Mouse (Mus musculus): Measurements from ENCODE around the gene Galc. TPM values are rescaled to one million over a fixed set of nuclear protein-coding genes. Genes with fewer than 3 reads are reported as not detected.

The Galc gene
- polyA plus RNA-seq, 1 experiment from 2014 or later: 6.2 TPM

GRCm38 (mm10) chr12:98213332-98213731 lies 45.9 kb downstream of the Galc start:
- Histone ChIP-seq H3K27ac (replicated peaks) (no peak overlapping the region), H3K36me3 (peaks cover 20% of the 10 kb centered on the region), H3K4me1 (peaks cover 21% of the 10 kb centered on the region), H3K4me3 (no peak overlapping the region), H3K9me3 (no peaks in the 10 kb centered on the region), H3K4me2 (no peak overlapping the region), H3K9ac (no peak overlapping the region), H3K27me3 (replicated peaks) (no peaks in the 10 kb centered on the region)
- no peak for ATAC-seq (ENCODE audit: extremely low read depth, insufficient number of reproducible peaks, low FRiP score, low TSS enrichment)
- 85% methylated on average over 7 of the region's 7 CpGs for WGBS

GRCm38 (mm10) chr12:98212457-98213175 lies 46.6 kb downstream of the Galc start:
- Histone ChIP-seq H3K9ac (no peak overlapping the region), H3K4me2 (no peak overlapping the region), H3K9me3 (no peaks in the 10 kb centered on the region), H3K36me3 (peaks cover 22% of the 10 kb centered on the region), H3K4me1 (peaks cover 21% of the 10 kb centered on the region), H3K27me3 (replicated peaks) (no peaks in the 10 kb centered on the region), H3K4me3 (no peak overlapping the region), H3K27ac (replicated peaks) (no peak overlapping the region)
- WGBS: 82% methylated on average over 13 of the region's 13 CpGs
- no peak for ATAC-seq (ENCODE audit: extremely low read depth, insufficient number of reproducible peaks, low FRiP score, low TSS enrichment)

- H3K9ac ChIP-seq: no peak overlapping the region
- H3K9me3 ChIP-seq: no peaks in the 10 kb centered on the region
- H3K4me3 ChIP-seq: no peak overlapping the region
- no peak overlapping the region for H3K27ac ChIP-seq (replicated peaks)
- H3K36me3 ChIP-seq: peaks cover 25% of the 10 kb centered on the region
- WGBS: 79% methylated on average over 6 of the region's 6 CpGs
- no peak for ATAC-seq (ENCODE audit: extremely low read depth, insufficient number of reproducible peaks, low FRiP score, low TSS enrichment)
- H3K27me3 ChIP-seq (replicated peaks): no peaks in the 10 kb centered on the region
- H3K4me2 ChIP-seq: no peak overlapping the region
- peaks cover 8% of the 10 kb centered on the region for H3K4me1 ChIP-seq
These were observed 48.8 kb downstream of the Galc start for GRCm38 (mm10) chr12:98210495-98210894.

GRCm38 (mm10) chr12:98208104-98208503 lies 51.2 kb downstream of the Galc start:
- Histone ChIP-seq H3K4me2 (no peak overlapping the region), H3K27me3 (replicated peaks) (no peaks in the 10 kb centered on the region), H3K9ac (no peak overlapping the region), H3K27ac (replicated peaks) (no peak overlapping the region), H3K4me3 (no peak overlapping the region), H3K4me1 (no peaks in the 10 kb centered on the region), H3K9me3 (no peaks in the 10 kb centered on the region), H3K36me3 (peaks cover 29% of the 10 kb centered on the region)
- 78% methylated on average over 10 of the region's 10 CpGs for WGBS
- ATAC-seq (ENCODE audit: extremely low read depth, insufficient number of reproducible peaks, low FRiP score, low TSS enrichment): no peak

GRCm38 (mm10) chr12:98205450-98206051 lies 53.7 kb downstream of the Galc start:
- H3K27ac ChIP-seq (replicated peaks): no peak overlapping the region
- H3K9ac ChIP-seq: no peak overlapping the region
- H3K4me1 ChIP-seq: no peaks in the 10 kb centered on the region
- H3K4me3 ChIP-seq: no peak overlapping the region
- WGBS: 53% methylated on average over 4 of the region's 4 CpGs
- H3K9me3 ChIP-seq: no peaks in the 10 kb centered on the region
- no peak for ATAC-seq (ENCODE audit: extremely low read depth, insufficient number of reproducible peaks, low FRiP score, low TSS enrichment)
- H3K36me3 ChIP-seq: peaks cover 31% of the 10 kb centered on the region
- no peak overlapping the region for H3K4me2 ChIP-seq
- no peaks in the 10 kb centered on the region for H3K27me3 ChIP-seq (replicated peaks)

GRCm38 (mm10) chr12:98197401-98197800 lies 61.9 kb downstream of the Galc start:
- 46% methylated on average over 1 of the region's 1 CpGs for WGBS
- Histone ChIP-seq H3K4me1 (no peaks in the 10 kb centered on the region), H3K4me2 (no peak overlapping the region), H3K27ac (replicated peaks) (no peak overlapping the region), H3K27me3 (replicated peaks) (no peaks in the 10 kb centered on the region), H3K4me3 (no peak overlapping the region), H3K9me3 (no peaks in the 10 kb centered on the region), H3K9ac (no peak overlapping the region), H3K36me3 (0 out of 2 replicates have a peak, but pooled peaks cover 2% of the 10 kb centered on the region)
- ATAC-seq (ENCODE audit: extremely low read depth, insufficient number of reproducible peaks, low FRiP score, low TSS enrichment): no peak

- Histone ChIP-seq H3K36me3 (no peaks in the 10 kb centered on the region), H3K9me3 (no peaks in the 10 kb centered on the region), H3K27me3 (replicated peaks) (no peaks in the 10 kb centered on the region), H3K27ac (replicated peaks) (no peak overlapping the region), H3K4me2 (no peak overlapping the region), H3K4me1 (no peaks in the 10 kb centered on the region), H3K9ac (no peak overlapping the region), H3K4me3 (no peak overlapping the region)
- 64% methylated on average over 1 of the region's 1 CpGs for WGBS
- no peak for ATAC-seq (ENCODE audit: extremely low read depth, insufficient number of reproducible peaks, low FRiP score, low TSS enrichment)
These were observed 69.1 kb downstream of the Galc start for GRCm38 (mm10) chr12:98190201-98190600.

GRCm38 (mm10) chr12:98189096-98189495 lies 70.2 kb downstream of the Galc start:
- Histone ChIP-seq H3K9me3 (no peaks in the 10 kb centered on the region), H3K27ac (replicated peaks) (no peak overlapping the region), H3K27me3 (replicated peaks) (no peaks in the 10 kb centered on the region), H3K36me3 (no peaks in the 10 kb centered on the region), H3K9ac (no peak overlapping the region), H3K4me2 (no peak overlapping the region), H3K4me1 (no peaks in the 10 kb centered on the region), H3K4me3 (no peak overlapping the region)
- ATAC-seq (ENCODE audit: extremely low read depth, insufficient number of reproducible peaks, low FRiP score, low TSS enrichment): no peak
- WGBS: 71% methylated on average over 9 of the region's 9 CpGs

GRCm38 (mm10) chr12:98187186-98187899 lies 71.9 kb downstream of the Galc start:
- no peak overlapping the region for H3K9ac ChIP-seq
- ATAC-seq (ENCODE audit: extremely low read depth, insufficient number of reproducible peaks, low FRiP score, low TSS enrichment): no peak
- H3K4me1 ChIP-seq: no peaks in the 10 kb centered on the region
- no peak overlapping the region for H3K4me2 ChIP-seq
- WGBS: 60% methylated on average over 8 of the region's 8 CpGs
- no peaks in the 10 kb centered on the region for H3K9me3 ChIP-seq
- H3K27ac ChIP-seq (replicated peaks): no peak overlapping the region
- no peak overlapping the region for H3K4me3 ChIP-seq
- H3K36me3 ChIP-seq: no peaks in the 10 kb centered on the region
- 0 out of 2 replicates have a peak, but pooled peaks cover 2% of the 10 kb centered on the region for H3K27me3 ChIP-seq (replicated peaks)

- Histone ChIP-seq H3K4me2 (peak overlapping the region; percentile 47), H3K27me3 (replicated peaks) (0 out of 2 replicates have a peak, but pooled peaks cover 3% of the 10 kb centered on the region), H3K27ac (replicated peaks) (no peak overlapping the region), H3K36me3 (no peaks in the 10 kb centered on the region), H3K4me3 (no peak overlapping the region), H3K9me3 (no peaks in the 10 kb centered on the region), H3K4me1 (peaks cover 3% of the 10 kb centered on the region; the same call in 1 of the 2 replicates), H3K9ac (no peak overlapping the region)
- ATAC-seq (ENCODE audit: extremely low read depth, insufficient number of reproducible peaks, low FRiP score, low TSS enrichment): no peak
- 14% methylated on average over 9 of the region's 9 CpGs for WGBS
These were observed 77.5 kb downstream of the Galc start for GRCm38 (mm10) chr12:98181729-98182128.

GRCm38 (mm10) chr12:98180807-98181206 lies 78.5 kb downstream of the Galc start:
- WGBS: 67% methylated on average over 6 of the region's 6 CpGs
- H3K4me3 ChIP-seq: no peak overlapping the region
- H3K27me3 ChIP-seq (replicated peaks): 0 out of 2 replicates have a peak, but pooled peaks cover 3% of the 10 kb centered on the region
- no peak for ATAC-seq (ENCODE audit: extremely low read depth, insufficient number of reproducible peaks, low FRiP score, low TSS enrichment)
- peaks cover 3% of the 10 kb centered on the region; the same call in 1 of the 2 replicates for H3K4me1 ChIP-seq
- no peak overlapping the region for H3K27ac ChIP-seq (replicated peaks)
- H3K36me3 ChIP-seq: no peaks in the 10 kb centered on the region
- H3K9me3 ChIP-seq: no peaks in the 10 kb centered on the region
- no peak overlapping the region for H3K9ac ChIP-seq
- no peak overlapping the region for H3K4me2 ChIP-seq

All from heart, embryonic 13.5 days (tissue).